Mouse (Mus musculus) CH12.LX (cell line): ENCODE data around the gene Fut11.

Experiments used
- CTCF ChIP-seq, 2 experiments: IDR thresholded peaks in 1 of 2; conservative IDR thresholded peaks in 1 of 2; 2 replicates each; pipeline ENCODE4 v1.5.1; 2011 to 2012; ENCODE audit warnings: low read depth in 2 of 2, low read length in 2 of 2, improper control_type of control experiment in 1 of 2, inconsistent platforms in 1 of 2, mild to moderate bottlenecking in 1 of 2, moderate library complexity in 1 of 2
- E2F4 ChIP-seq: IDR thresholded peaks from 2 replicates; pipeline ENCODE4 v1.6.1; 2011; ENCODE audit warnings: low read depth, low read length, improper control_type of control experiment; ENCODE audit not compliant: insufficient replicate concordance
- EP300 ChIP-seq: IDR thresholded peaks from 2 replicates; pipeline ENCODE4 v1.6.1; 2011; ENCODE audit warnings: low read length, improper control_type of control experiment
- ETS1 ChIP-seq: conservative IDR thresholded peaks from 2 replicates; pipeline ENCODE4 v1.6.1; 2012; ENCODE audit warnings: low read depth, mild to moderate bottlenecking, inconsistent platforms, low read length, improper control_type of control experiment, moderate library complexity
- MAFK ChIP-seq: IDR thresholded peaks from 2 replicates; pipeline ENCODE4 v1.6.1; 2011; ENCODE audit warnings: low read length, improper control_type of control experiment; ENCODE audit not compliant: insufficient replicate concordance
- NRF1 ChIP-seq: IDR thresholded peaks from 2 replicates; pipeline ENCODE4 v1.6.1; 2014; ENCODE audit warnings: low read depth, mild to moderate bottlenecking, inconsistent platforms, low read length, improper control_type of control experiment, moderate library complexity
- POLR2A ChIP-seq: IDR thresholded peaks from 2 replicates; pipeline ENCODE4 v1.6.1; 2011; ENCODE audit warnings: low read depth, mild to moderate bottlenecking, improper control_type of control experiment, low read length
- ZC3H11A ChIP-seq: IDR thresholded peaks from 2 replicates; pipeline ENCODE4 v1.6.1; 2012; ENCODE audit warnings: low read depth, mild to moderate bottlenecking, inconsistent platforms, low read length, improper control_type of control experiment
- ZMIZ1 ChIP-seq: IDR thresholded peaks from 2 replicates; pipeline ENCODE4 v1.6.1; 2012; ENCODE audit warnings: low read depth, mild to moderate bottlenecking, inconsistent platforms, low read length, improper control_type of control experiment

DNA sequence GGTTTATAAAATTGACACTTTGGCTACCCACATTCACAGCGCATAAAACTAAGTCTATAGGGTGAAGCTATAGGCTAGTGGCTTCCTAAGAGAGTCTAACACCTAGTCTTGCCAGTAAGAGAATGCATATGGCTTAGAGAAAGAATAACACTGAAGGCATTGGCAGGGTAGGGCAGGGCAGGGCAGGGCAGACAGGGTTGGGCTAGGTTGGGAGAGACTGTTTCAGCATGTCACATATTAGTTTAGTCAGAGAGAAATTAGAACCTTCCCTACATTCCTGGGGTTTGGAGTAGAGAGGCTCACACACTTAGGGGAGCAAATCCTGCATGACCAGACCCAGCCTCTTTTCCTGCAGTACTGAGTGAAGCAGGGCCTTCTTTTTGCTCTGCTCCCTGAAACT lies 27.3 kb upstream of the Fut11 start:
- TF ChIP-seq CTCF (conservative IDR thresholded peaks at IDR 0.05 in 1 of 2, IDR thresholded peaks at IDR 0.05 in 1 of 2; ENCODE audit: low read depth in 2 of 2, low read length in 2 of 2), result no peak
- TF ChIP-seq NRF1, result no peak
- no peak for TF ChIP-seq POLR2A
- TF ChIP-seq ZMIZ1, result no peak
- TF ChIP-seq EP300, result no peak
- TF ChIP-seq MAFK, result no peak
- no peak for TF ChIP-seq ZC3H11A
- TF ChIP-seq ETS1, result no peak
- no peak for TF ChIP-seq E2F4
